Mouse (Mus musculus): ENCODE data around the gene Gm4779. TPM values are rescaled to one million over a fixed set of nuclear protein-coding genes. Genes with fewer than 3 reads are reported as not detected.

Gene Gm4779
- polyA plus RNA-seq, 1 experiment from 2014 or later = not detected

- H3K36me3 ChIP-seq (ENCODE audit: control insufficient read depth, insufficient read depth, low read length) = no peaks in the 10 kb centered on the region
- no peak overlapping the region for H3K27ac ChIP-seq (ENCODE audit: low read depth, low read length)
- no peaks in the 10 kb centered on the region; the same call in 1 of the 2 replicates for H3K27me3 ChIP-seq (ENCODE audit: control insufficient read depth, insufficient read depth, low read length)
- 79% methylated on average over 7 of the region's 7 CpGs for WGBS
- no peak overlapping the region for H3K4me2 ChIP-seq (ENCODE audit: low read depth, low read length)
- no peaks in the 10 kb centered on the region for H3K9me3 ChIP-seq (ENCODE audit: control insufficient read depth, low read length)
- no peak overlapping the region for H3K9ac ChIP-seq (replicated peaks; ENCODE audit: low read depth, low read length)
- ATAC-seq (ENCODE audit: low read depth) = no peak
- H3K4me1 ChIP-seq (ENCODE audit: control insufficient read depth, insufficient read depth, low read length) = no peaks in the 10 kb centered on the region
- H3K4me3 ChIP-seq (ENCODE audit: low read depth, low read length) = no peak overlapping the region
These were observed 26.9 kb downstream of the Gm4779 start for GRCm38 (mm10) chrX:101767280-101767679.

GRCm38 (mm10) chrX:101765111-101765510 is 29.1 kb downstream of the Gm4779 start:
- no peaks in the 10 kb centered on the region for H3K4me1 ChIP-seq (ENCODE audit: control insufficient read depth, insufficient read depth, low read length)
- H3K27ac ChIP-seq (ENCODE audit: low read depth, low read length) = no peak overlapping the region
- no peaks in the 10 kb centered on the region for H3K36me3 ChIP-seq (ENCODE audit: control insufficient read depth, insufficient read depth, low read length)
- no peak overlapping the region for H3K9ac ChIP-seq (replicated peaks; ENCODE audit: low read depth, low read length)
- WGBS = 75% methylated on average over 4 of the region's 4 CpGs
- H3K4me3 ChIP-seq (ENCODE audit: low read depth, low read length) = no peak overlapping the region
- no peaks in the 10 kb centered on the region; the same call in 1 of the 2 replicates for H3K27me3 ChIP-seq (ENCODE audit: control insufficient read depth, insufficient read depth, low read length)
- H3K4me2 ChIP-seq (ENCODE audit: low read depth, low read length) = no peak overlapping the region
- ATAC-seq (ENCODE audit: low read depth) = no peak
- H3K9me3 ChIP-seq (ENCODE audit: control insufficient read depth, low read length) = no peaks in the 10 kb centered on the region

GRCm38 (mm10) chrX:101764621-101765020 is 29.6 kb downstream of the Gm4779 start:
- H3K36me3 ChIP-seq (ENCODE audit: control insufficient read depth, insufficient read depth, low read length) = no peaks in the 10 kb centered on the region
- H3K4me1 ChIP-seq (ENCODE audit: control insufficient read depth, insufficient read depth, low read length) = no peaks in the 10 kb centered on the region
- no peaks in the 10 kb centered on the region; the same call in 1 of the 2 replicates for H3K27me3 ChIP-seq (ENCODE audit: control insufficient read depth, insufficient read depth, low read length)
- H3K4me3 ChIP-seq (ENCODE audit: low read depth, low read length) = no peak overlapping the region
- no peak overlapping the region for H3K27ac ChIP-seq (ENCODE audit: low read depth, low read length)
- ATAC-seq (ENCODE audit: low read depth) = no peak
- no peak overlapping the region for H3K9ac ChIP-seq (replicated peaks; ENCODE audit: low read depth, low read length)
- no peaks in the 10 kb centered on the region for H3K9me3 ChIP-seq (ENCODE audit: control insufficient read depth, low read length)
- WGBS = 83% methylated on average over 5 of the region's 5 CpGs
- H3K4me2 ChIP-seq (ENCODE audit: low read depth, low read length) = no peak overlapping the region

GRCm38 (mm10) chrX:101754478-101754877 is 39.7 kb downstream of the Gm4779 start:
- no peaks in the 10 kb centered on the region for H3K36me3 ChIP-seq (ENCODE audit: control insufficient read depth, insufficient read depth, low read length)
- no peak overlapping the region for H3K27ac ChIP-seq (ENCODE audit: low read depth, low read length)
- no peak for ATAC-seq (ENCODE audit: low read depth)
- no peaks in the 10 kb centered on the region for H3K4me1 ChIP-seq (ENCODE audit: control insufficient read depth, insufficient read depth, low read length)
- no peaks in the 10 kb centered on the region for H3K9me3 ChIP-seq (ENCODE audit: control insufficient read depth, low read length)
- no peak overlapping the region for H3K9ac ChIP-seq (replicated peaks; ENCODE audit: low read depth, low read length)
- H3K4me3 ChIP-seq (ENCODE audit: low read depth, low read length) = no peak overlapping the region
- H3K27me3 ChIP-seq (ENCODE audit: control insufficient read depth, insufficient read depth, low read length) = 0 out of 2 replicates have a peak, but pooled peaks cover 3% of the 10 kb centered on the region
- 70% methylated on average over 5 of the region's 5 CpGs for WGBS
- H3K4me2 ChIP-seq (ENCODE audit: low read depth, low read length) = no peak overlapping the region

GRCm38 (mm10) chrX:101750144-101750543 is 44.1 kb downstream of the Gm4779 start:
- WGBS = 39% methylated on average over 4 of the region's 4 CpGs
- no peak overlapping the region for H3K4me2 ChIP-seq (ENCODE audit: low read depth, low read length)
- ATAC-seq (ENCODE audit: low read depth) = no peak
- no peak overlapping the region for H3K9ac ChIP-seq (replicated peaks; ENCODE audit: low read depth, low read length)
- no peaks in the 10 kb centered on the region for H3K36me3 ChIP-seq (ENCODE audit: control insufficient read depth, insufficient read depth, low read length)
- H3K27me3 ChIP-seq (ENCODE audit: control insufficient read depth, insufficient read depth, low read length) = 0 out of 2 replicates have a peak, but pooled peaks cover 2% of the 10 kb centered on the region
- H3K9me3 ChIP-seq (ENCODE audit: control insufficient read depth, low read length) = no peaks in the 10 kb centered on the region
- no peak overlapping the region for H3K27ac ChIP-seq (ENCODE audit: low read depth, low read length)
- no peaks in the 10 kb centered on the region for H3K4me1 ChIP-seq (ENCODE audit: control insufficient read depth, insufficient read depth, low read length)
- H3K4me3 ChIP-seq (ENCODE audit: low read depth, low read length) = no peak overlapping the region

GRCm38 (mm10) chrX:101741064-101741433 is 53.2 kb downstream of the Gm4779 start:
- H3K27ac ChIP-seq (ENCODE audit: low read depth, low read length) = peak overlapping the region; percentile 44; the same call in 1 of the 2 replicates
- 67% methylated on average over 1 of the region's 2 CpGs for WGBS
- ATAC-seq (ENCODE audit: low read depth) = no peak

GRCm38 (mm10) chrX:101740335-101741063 is 53.7 kb downstream of the Gm4779 start:
- WGBS = 47% methylated on average over 6 of the region's 6 CpGs
- Histone ChIP-seq H3K4me1 (ENCODE audit: control insufficient read depth, insufficient read depth, low read length) (no peaks in the 10 kb centered on the region), H3K36me3 (ENCODE audit: control insufficient read depth, insufficient read depth, low read length) (no peaks in the 10 kb centered on the region), H3K4me3 (ENCODE audit: low read depth, low read length) (no peak overlapping the region), H3K27me3 (ENCODE audit: control insufficient read depth, insufficient read depth, low read length) (no peaks in the 10 kb centered on the region), H3K9me3 (ENCODE audit: control insufficient read depth, low read length) (no peaks in the 10 kb centered on the region), H3K9ac (replicated peaks; ENCODE audit: low read depth, low read length) (no peak overlapping the region), H3K27ac (ENCODE audit: low read depth, low read length) (0 out of 2 replicates have a peak overlapping the region, but pooled peaks have one; percentile 44), H3K4me2 (ENCODE audit: low read depth, low read length) (no peak overlapping the region)
- ATAC-seq (ENCODE audit: low read depth) = peak; percentile 88; the same call in 1 of the 2 replicates

More at GRCm38 (mm10) chrX:101741064-101741433, 53.2 kb downstream of the Gm4779 start:
- H3K4me3 ChIP-seq (ENCODE audit: low read depth, low read length) = no peak overlapping the region
- H3K4me2 ChIP-seq (ENCODE audit: low read depth, low read length) = no peak overlapping the region
- no peak overlapping the region for H3K9ac ChIP-seq (replicated peaks; ENCODE audit: low read depth, low read length)
- H3K36me3 ChIP-seq (ENCODE audit: control insufficient read depth, insufficient read depth, low read length) = no peaks in the 10 kb centered on the region
- no peaks in the 10 kb centered on the region for H3K4me1 ChIP-seq (ENCODE audit: control insufficient read depth, insufficient read depth, low read length)
- no peaks in the 10 kb centered on the region for H3K27me3 ChIP-seq (ENCODE audit: control insufficient read depth, insufficient read depth, low read length)
- no peaks in the 10 kb centered on the region for H3K9me3 ChIP-seq (ENCODE audit: control insufficient read depth, low read length)

Other genes starting within 250 kb of the Gm4779 start
- 273 and 274 TPM in 2 replicates for gene Ogt, start 154.4 kb downstream of the Gm4779 start, polyA plus RNA-seq (2014; fragmentation: Nextera tagmentation; extraction: Ambion mirVana)
- 0.15 TPM in 1 of 2 replicates, not detected in the other for gene Cxcr3, start 60.2 kb downstream of the Gm4779 start, polyA plus RNA-seq (2014; fragmentation: Nextera tagmentation; extraction: Ambion mirVana)
- not detected in 2 replicates for gene 8030474K03Rik, start 233 bp upstream of the Gm4779 start, polyA plus RNA-seq (2014; fragmentation: Nextera tagmentation; extraction: Ambion mirVana)
- 4.5 and 5.4 TPM in 2 replicates for gene Nhsl2, start 55.0 kb upstream of the Gm4779 start, polyA plus RNA-seq (2014; fragmentation: Nextera tagmentation; extraction: Ambion mirVana)